Mouse (Mus musculus): Measurements from ENCODE around the gene Gabra1. TPM values are rescaled to one million over a fixed set of nuclear protein-coding genes. Genes with fewer than 3 reads are reported as not detected.

Gabra1 gene
- total RNA-seq (2021) = 1 to 10 TPM; 1.2 TPM
- long read RNA-seq, experiment 1, full-length matches to known transcripts = 1 of 1 reads
- long read RNA-seq, experiment 1, partial matches to known transcripts = 0 of 1 reads
- long read RNA-seq, experiment 1, other reads (novel, unspliced or antisense) = 0 of 1 reads
- long read RNA-seq, experiment 2 = 0 reads

GRCm38 (mm10) chr11:42182825-42183152, at the start of gene Gabra1:
Gene Gabra1 (minus strand): TSS chr11:42182930.
- no peak for DNase-seq (ENCODE audit: low spot score)

- DNase-seq (ENCODE audit: low spot score) = no peak
Measured at GRCm38 (mm10) chr11:42181973-42182824, 531 bp downstream of the Gabra1 start.

GRCm38 (mm10) chr11:42181426-42181825, 1.3 kb downstream of the Gabra1 start:
- DNase-seq (ENCODE audit: low spot score) = no peak

- DNase-seq (ENCODE audit: low spot score) = no peak
Measured at GRCm38 (mm10) chr11:42179535-42179934, 3.2 kb downstream of the Gabra1 start.

- DNase-seq (ENCODE audit: low spot score) = no peak
Measured at GRCm38 (mm10) chr11:42178296-42178695, 4.4 kb downstream of the Gabra1 start.

GRCm38 (mm10) chr11:42151396-42151795, 31.3 kb downstream of the Gabra1 start:
- DNase-seq (ENCODE audit: low spot score) = no peak

GRCm38 (mm10) chr11:42116931-42117330, 65.8 kb downstream of the Gabra1 start:
- no peak for DNase-seq (ENCODE audit: low spot score)

GRCm38 (mm10) chr11:42110051-42110450, 72.7 kb downstream of the Gabra1 start:
- DNase-seq (ENCODE audit: low spot score) = no peak

GRCm38 (mm10) chr11:42109627-42110026, 73.1 kb downstream of the Gabra1 start:
- no peak for DNase-seq (ENCODE audit: low spot score)

- no peak for DNase-seq (ENCODE audit: low spot score)
Measured at GRCm38 (mm10) chr11:42095556-42095955, 87.2 kb downstream of the Gabra1 start.

Other genes starting within 250 kb of the Gabra1 start
- under 1 TPM; 0.11 to 0.93 TPM for gene Gabrg2, start 182.1 kb downstream of the Gabra1 start, total RNA-seq (2021)
- gene Gabra6, start 138.1 kb upstream of the Gabra1 start, total RNA-seq (2021) = not detected
- gene Gabrb2, start 236.8 kb upstream of the Gabra1 start, total RNA-seq (2021) = under 1 TPM; 0.43 to 0.57 TPM

Measured in gastrocnemius, adult 18-20 months (tissue).